ENCODE assay signal across 17 mouse cellular contexts in the genomic region with DNA sequence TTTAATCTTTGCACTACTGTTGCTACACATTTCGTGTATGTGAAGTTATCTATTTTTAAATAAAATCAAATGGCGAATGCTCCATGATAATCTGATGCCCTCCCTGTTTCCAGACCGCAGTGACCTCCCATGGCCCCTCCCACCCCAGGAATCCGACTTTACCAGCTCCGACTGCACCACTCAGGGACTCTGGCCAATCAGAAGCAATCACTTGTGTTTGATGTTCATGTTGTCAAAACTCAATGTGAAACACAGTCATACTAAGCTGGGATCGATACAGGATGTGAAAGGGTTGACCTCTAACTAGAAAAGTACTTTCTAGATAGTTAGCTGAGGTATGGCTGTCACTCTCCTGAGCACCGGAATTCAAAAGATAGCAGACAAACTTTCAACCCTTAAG. TPM values are rescaled to one million over a fixed set of nuclear protein-coding genes. Genes with fewer than 3 reads are reported as not detected.
DNase-seq lines count a peak whose midpoint lies in the region; ATAC-seq and TF ChIP-seq lines count a peak whose summit lies in the region.
"Had no signal": no experiment of that assay in that cellular context is flagged by ENCODE, and none has a peak within 500 bp of the region (broad histone marks: within the 10 kb centered on the region; RNA-seq: fewer than 3 reads in every experiment).

No protein-coding gene starts in this region.

- 0 out of 2 replicates have a peak overlapping the region, but pooled peaks have one; percentile 1 for H3K27ac ChIP-seq in forebrain, postnatal 0 days (ENCODE audit: low read depth, low read length)
- no peak overlapping the region for H3K27ac ChIP-seq in forebrain, embryonic 16.5 days (ENCODE audit: low read length)
- H3K27ac ChIP-seq in lung, embryonic 15.5 days: peak overlapping the region; percentile 74
- H3K27ac ChIP-seq: hindbrain, embryonic 15.5 days; midbrain, embryonic 13.5 days had no signal

- H3K4me2 ChIP-seq in forebrain, postnatal 0 days (ENCODE audit: low read depth): no peak overlapping the region
- H3K4me2 ChIP-seq in forebrain, embryonic 16.5 days (ENCODE audit: low read length): no peak overlapping the region
- peak overlapping the region; percentile 6; the same call in 1 of the 2 replicates for H3K4me2 ChIP-seq in lung, embryonic 15.5 days
- H3K4me2 ChIP-seq: hindbrain, embryonic 15.5 days; midbrain, embryonic 13.5 days had no signal

- H3K36me3 ChIP-seq in forebrain, postnatal 0 days (ENCODE audit: insufficient read depth): no peaks in the 10 kb centered on the region
- no peaks in the 10 kb centered on the region for H3K36me3 ChIP-seq in forebrain, embryonic 16.5 days (ENCODE audit: control insufficient read depth, insufficient read depth)
- H3K36me3 ChIP-seq in lung, embryonic 15.5 days: no peaks in the 10 kb centered on the region
- H3K36me3 ChIP-seq: hindbrain, embryonic 15.5 days; midbrain, embryonic 13.5 days had no signal

- H3K27me3 ChIP-seq in forebrain, postnatal 0 days (ENCODE audit: insufficient read depth, low read length): no peaks in the 10 kb centered on the region
- H3K27me3 ChIP-seq in forebrain, embryonic 16.5 days (replicated peaks; ENCODE audit: control insufficient read depth, insufficient read depth, low read length): no peaks in the 10 kb centered on the region
- no peaks in the 10 kb centered on the region for H3K27me3 ChIP-seq in lung, embryonic 15.5 days

- DNase-seq in forebrain, postnatal 0 days: no peak
- no peak for DNase-seq in lung, postnatal 4 days
- DNase-seq in embryo, embryonic 9.5 days (ENCODE audit: extremely low spot score): peak; percentile 28
- peak; percentile 30 for DNase-seq in lung, postnatal 36 days
- no peak for DNase-seq in thymus, postnatal 10 days (ENCODE audit: low spot score in 2 of 2)
- no peak for DNase-seq in cerebellum, postnatal 10 days
- DNase-seq: adrenal gland, adult 8-10 months; cerebellum, postnatal 25 days; gastrocnemius, postnatal 36 days; kidney, adult 9 months; right cerebral cortex, postnatal 4 days; thymus, postnatal 14 days had no signal

- no peak for TF ChIP-seq CTCF in forebrain, postnatal 0 days (IDR thresholded peaks at IDR 0.05; ENCODE audit: low read depth)

- H3K9me3 ChIP-seq in forebrain, postnatal 0 days (ENCODE audit: low read length): no peaks in the 10 kb centered on the region
- H3K9me3 ChIP-seq in forebrain, embryonic 16.5 days (ENCODE audit: control insufficient read depth, low read length): no peaks in the 10 kb centered on the region
- H3K9me3 ChIP-seq in lung, embryonic 15.5 days: no peaks in the 10 kb centered on the region
- H3K9me3 ChIP-seq: hindbrain, embryonic 15.5 days; midbrain, embryonic 13.5 days had no signal

- WGBS in forebrain, postnatal 0 days: 38% methylated on average over 7 of the region's 7 CpGs
- 32% methylated on average over 7 of the region's 7 CpGs for WGBS in forebrain, embryonic 16.5 days
- WGBS in lung, embryonic 15.5 days: 13% methylated on average over 7 of the region's 7 CpGs

- peaks cover 9% of the 10 kb centered on the region; the same call in 1 of the 2 replicates for H3K4me1 ChIP-seq in forebrain, postnatal 0 days (ENCODE audit: insufficient read depth)
- peaks cover 7% of the 10 kb centered on the region for H3K4me1 ChIP-seq in forebrain, embryonic 16.5 days (replicated peaks; ENCODE audit: control insufficient read depth, insufficient read depth, low read length)
- peaks cover 40% of the 10 kb centered on the region for H3K4me1 ChIP-seq in lung, embryonic 15.5 days
- H3K4me1 ChIP-seq: hindbrain, embryonic 15.5 days had no signal

- H3K4me3 ChIP-seq in forebrain, postnatal 0 days (ENCODE audit: low read depth, low read length): no peak overlapping the region
- H3K4me3 ChIP-seq in forebrain, embryonic 16.5 days (replicated peaks; ENCODE audit: low read length): no peak overlapping the region
- no peak overlapping the region for H3K4me3 ChIP-seq in lung, embryonic 15.5 days
- H3K4me3 ChIP-seq: hindbrain, embryonic 15.5 days; midbrain, embryonic 13.5 days had no signal

- H3K9ac ChIP-seq in forebrain, postnatal 0 days: no peak overlapping the region
- no peak overlapping the region for H3K9ac ChIP-seq in forebrain, embryonic 16.5 days (replicated peaks; ENCODE audit: low read depth, low read length)
- no peak overlapping the region for H3K9ac ChIP-seq in lung, embryonic 15.5 days
- H3K9ac ChIP-seq: hindbrain, embryonic 15.5 days; midbrain, embryonic 13.5 days had no signal

- ATAC-seq in forebrain, postnatal 0 days: no peak
- ATAC-seq in forebrain, embryonic 16.5 days: no peak
- ATAC-seq in lung, embryonic 15.5 days (ENCODE audit: borderline replicate concordance, extremely low read depth, low FRiP score, low TSS enrichment): no peak
- ATAC-seq: forebrain, embryonic 14.5 days; midbrain, embryonic 13.5 days had no signal

RNA-seq across cellular contexts. Expression of gene Tmem150c, which starts 26.3 kb away (rescaled TPM):
- total RNA-seq in forebrain, postnatal 0 days (2014; rRNA removed): 76.1 and 86.1 TPM in 2 replicates
- 44.0 and 60.6 TPM in 2 replicates for polyA plus RNA-seq in forebrain, postnatal 0 days (2015; fragmentation: Nextera tagmentation; extraction: Ambion mirVana)
- polyA plus RNA-seq in forebrain, embryonic 16.5 days (2015; fragmentation: Nextera tagmentation; extraction: Ambion mirVana): 31.9 and 33.2 TPM in 2 replicates
- 7.9 and 9.8 TPM in 2 replicates for polyA plus RNA-seq in lung, embryonic 15.5 days (2015; fragmentation: Nextera tagmentation; extraction: Ambion mirVana)

Comparison
In these comparisons a context has a peak if more than half of its experiments do, and no peak if none do; other contexts are left out.
1. DNase-seq: peak in embryo, embryonic 9.5 days (single experiment) and lung, postnatal 36 days (single experiment); none in forebrain, postnatal 0 days (single experiment), lung, postnatal 4 days (0 of 2), thymus, postnatal 10 days (0 of 2) and cerebellum, postnatal 10 days (0 of 2).